Mouse (Mus musculus) liver, embryonic 15.5 days (tissue): ENCODE measurements around the gene Nebl. TPM values are rescaled to one million over a fixed set of nuclear protein-coding genes. Genes with fewer than 3 reads are reported as not detected.

Experiments used
- ATAC-seq: fragments of 200-750 bp; cut with Nextera tagmentation; 2 replicates; pipeline ENCODE4 v1.8.0; 2017; ENCODE audit warnings: moderate number of reproducible peaks, mild to moderate bottlenecking, moderate library complexity; ENCODE audit not compliant: insufficient read depth
- H3K27ac ChIP-seq: fragments of 300-500 bp; sonication (generic); replicated peaks from 2 replicates; pipeline ENCODE4 v1.5.1; 2015; ENCODE audit warnings: mild to moderate bottlenecking, inconsistent platforms
- H3K27me3 ChIP-seq: fragments of 300-500 bp; sonication (generic); 2 replicates; pipeline ENCODE4 v1.6.1; 2015; ENCODE audit warnings: mild to moderate bottlenecking, inconsistent platforms
- H3K36me3 ChIP-seq: fragments of 300-500 bp; sonication (generic); replicated peaks from 2 replicates; pipeline ENCODE4 v1.6.1; 2015; ENCODE audit warnings: moderate library complexity, mild to moderate bottlenecking, inconsistent platforms
- H3K4me1 ChIP-seq: fragments of 300-500 bp; sonication (generic); replicated peaks from 2 replicates; pipeline ENCODE4 v1.6.1; 2015; ENCODE audit warnings: inconsistent platforms
- H3K4me2 ChIP-seq: fragments of 300-500 bp; sonication (generic); 2 replicates; pipeline ENCODE4 v1.6.1; 2015; ENCODE audit warnings: moderate library complexity, mild to moderate bottlenecking, inconsistent platforms
- H3K4me3 ChIP-seq: fragments of 300-500 bp; sonication (generic); replicated peaks from 2 replicates; pipeline ENCODE4 v1.5.1; 2015; ENCODE audit warnings: mild to moderate bottlenecking, inconsistent platforms
- H3K9ac ChIP-seq: fragments of 300-500 bp; sonication (generic); 2 replicates; pipeline ENCODE4 v1.6.1; 2015; ENCODE audit warnings: moderate library complexity, mild to moderate bottlenecking, inconsistent platforms
- H3K9me3 ChIP-seq: fragments of 300-500 bp; sonication (generic); replicated peaks from 2 replicates; pipeline ENCODE4 v1.6.1; 2016; ENCODE audit warnings: inconsistent platforms
- WGBS: fragments of 180-500 bp; shearing (Covaris S2); methylation state at CpG from one replicate; pipeline ENCODE4 v1.1.7; 2015; ENCODE audit warnings: mixed read lengths; ENCODE audit not compliant: insufficient replicate concordance; 5-methylcytosine and 5-hydroxymethylcytosine counted together
- polyA plus RNA-seq: library from polyadenylated mRNA; unstranded; fragments of >200 nt; fragmentation: Nextera tagmentation; extraction: Ambion mirVana; gene quantifications from 2 replicates; pipeline ENCODE4 v1.2.1, GENCODE M21; 2015

The Nebl gene
- polyA plus RNA-seq, 1 experiment from 2014 or later = 0.30 TPM

GRCm38 (mm10) chr2:17669953-17670352 lies 61.3 kb downstream of the Nebl start:
- H3K4me2 ChIP-seq = no peak overlapping the region
- H3K27ac ChIP-seq = no peak overlapping the region
- WGBS = 49% methylated on average over 10 of the region's 10 CpGs
- H3K4me1 ChIP-seq = no peaks in the 10 kb centered on the region
- no peaks in the 10 kb centered on the region for H3K9me3 ChIP-seq
- H3K36me3 ChIP-seq = no peaks in the 10 kb centered on the region
- no peak for ATAC-seq
- H3K9ac ChIP-seq = no peak overlapping the region
- no peaks in the 10 kb centered on the region for H3K27me3 ChIP-seq
- no peak overlapping the region for H3K4me3 ChIP-seq

- no peak overlapping the region for H3K4me3 ChIP-seq
- no peaks in the 10 kb centered on the region for H3K4me1 ChIP-seq
- no peak overlapping the region for H3K4me2 ChIP-seq
- H3K9ac ChIP-seq = no peak overlapping the region
- no peaks in the 10 kb centered on the region for H3K9me3 ChIP-seq
- no peaks in the 10 kb centered on the region for H3K36me3 ChIP-seq
- no peak overlapping the region for H3K27ac ChIP-seq
- 55% methylated on average over 2 of the region's 2 CpGs for WGBS
- no peaks in the 10 kb centered on the region for H3K27me3 ChIP-seq
- no peak for ATAC-seq
These were observed 62.3 kb downstream of the Nebl start for GRCm38 (mm10) chr2:17669000-17669399.

DNA sequence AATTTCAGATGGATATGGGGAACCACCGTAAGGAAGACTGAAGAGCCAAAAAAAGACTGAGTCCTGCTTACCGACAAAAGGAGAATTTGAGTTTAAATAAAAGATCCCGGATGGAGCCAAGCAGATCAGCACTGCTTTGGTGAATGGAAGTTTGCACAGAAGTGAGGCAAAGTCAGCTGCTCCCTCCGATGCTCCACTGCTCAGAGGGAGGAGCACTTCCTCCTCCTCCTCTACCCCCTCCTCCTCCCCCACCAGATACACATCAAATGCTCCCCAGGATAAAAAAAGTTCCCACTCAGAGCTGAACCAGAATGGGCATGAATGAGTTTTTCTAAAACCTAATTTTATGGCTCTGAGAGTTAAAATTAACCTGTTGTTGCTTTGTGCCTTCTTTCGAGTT lies 73.1 kb downstream of the Nebl start:
- no peaks in the 10 kb centered on the region for H3K4me1 ChIP-seq
- H3K4me3 ChIP-seq = no peak overlapping the region
- no peak overlapping the region for H3K27ac ChIP-seq
- ATAC-seq = no peak
- H3K4me2 ChIP-seq = no peak overlapping the region
- WGBS = 61% methylated on average over 5 of the region's 5 CpGs
- no peaks in the 10 kb centered on the region for H3K9me3 ChIP-seq
- H3K36me3 ChIP-seq = no peaks in the 10 kb centered on the region
- no peaks in the 10 kb centered on the region for H3K27me3 ChIP-seq
- H3K9ac ChIP-seq = no peak overlapping the region

- WGBS = 62% methylated on average over 10 of the region's 10 CpGs
- H3K27me3 ChIP-seq = no peaks in the 10 kb centered on the region
- no peak for ATAC-seq
These were observed 81.0 kb downstream of the Nebl start for GRCm38 (mm10) chr2:17650147-17650834.

DNA sequence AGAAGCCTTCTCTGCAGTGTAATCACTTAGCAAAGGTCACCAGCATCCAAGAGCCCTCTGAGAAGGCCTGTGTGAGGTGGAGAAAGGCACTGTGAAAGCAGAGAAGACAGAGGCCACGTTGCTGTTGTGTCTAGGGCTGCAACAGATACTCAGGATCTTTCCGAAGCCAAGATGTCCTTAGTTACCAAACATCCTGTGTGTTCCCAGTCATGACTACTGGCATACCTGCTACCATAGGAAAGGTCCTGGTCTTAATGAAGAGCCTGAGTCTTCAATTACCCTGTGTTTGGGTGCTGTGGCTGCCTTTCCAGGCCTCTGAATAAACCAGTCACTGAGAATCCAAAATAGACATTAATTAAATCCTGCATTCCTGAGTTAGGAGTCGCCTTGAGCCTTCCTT lies 81.5 kb downstream of the Nebl start:
- WGBS = 52% methylated on average over 3 of the region's 3 CpGs
- H3K36me3 ChIP-seq = no peaks in the 10 kb centered on the region
- no peaks in the 10 kb centered on the region for H3K27me3 ChIP-seq
- H3K4me2 ChIP-seq = no peak overlapping the region
- no peak overlapping the region for H3K4me3 ChIP-seq
- no peak overlapping the region for H3K9ac ChIP-seq
- H3K9me3 ChIP-seq = no peaks in the 10 kb centered on the region
- no peak for ATAC-seq
- H3K27ac ChIP-seq = no peak overlapping the region
- no peaks in the 10 kb centered on the region for H3K4me1 ChIP-seq

More at GRCm38 (mm10) chr2:17650147-17650834, 81.0 kb downstream of the Nebl start:
- Histone ChIP-seq H3K4me2 (no peak overlapping the region), H3K9me3 (no peaks in the 10 kb centered on the region), H3K27ac (no peak overlapping the region), H3K9ac (no peak overlapping the region), H3K36me3 (no peaks in the 10 kb centered on the region), H3K4me1 (no peaks in the 10 kb centered on the region), H3K4me3 (no peak overlapping the region)

- H3K4me2 ChIP-seq = no peak overlapping the region
- H3K9ac ChIP-seq = no peak overlapping the region
- no peaks in the 10 kb centered on the region for H3K4me1 ChIP-seq
- no peaks in the 10 kb centered on the region for H3K36me3 ChIP-seq
- no peaks in the 10 kb centered on the region for H3K27me3 ChIP-seq
- H3K9me3 ChIP-seq = no peaks in the 10 kb centered on the region
- H3K27ac ChIP-seq = no peak overlapping the region
- WGBS = 16% methylated on average over 3 of the region's 3 CpGs
- no peak overlapping the region for H3K4me3 ChIP-seq
- no peak for ATAC-seq
These were observed 86.7 kb downstream of the Nebl start for GRCm38 (mm10) chr2:17644282-17645262.

DNA sequence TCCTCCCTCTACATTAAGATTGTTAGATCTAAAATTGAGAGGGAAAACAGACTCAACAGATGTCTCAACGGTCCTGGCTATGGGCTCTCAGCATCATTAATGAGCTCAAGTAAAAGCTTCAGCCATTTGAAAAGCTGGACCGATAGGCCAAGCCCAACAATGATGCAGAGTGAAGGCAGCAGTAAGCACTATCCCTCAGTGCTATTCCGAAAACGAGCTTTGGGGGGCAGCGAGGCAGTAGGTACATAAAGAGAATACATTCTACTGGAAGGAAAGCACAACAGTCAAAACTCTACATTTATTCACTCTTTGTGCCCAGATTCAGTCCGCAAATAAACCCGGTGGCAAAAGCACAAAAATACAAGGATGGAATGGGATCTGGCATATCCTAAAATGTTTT lies 87.4 kb downstream of the Nebl start:
- no peaks in the 10 kb centered on the region for H3K27me3 ChIP-seq
- no peak overlapping the region for H3K9ac ChIP-seq
- no peak overlapping the region for H3K4me3 ChIP-seq
- H3K36me3 ChIP-seq = no peaks in the 10 kb centered on the region
- no peak for ATAC-seq
- H3K9me3 ChIP-seq = no peaks in the 10 kb centered on the region
- no peaks in the 10 kb centered on the region for H3K4me1 ChIP-seq
- no peak overlapping the region for H3K27ac ChIP-seq
- H3K4me2 ChIP-seq = no peak overlapping the region
- whole genome bisulfite sequencing = 43% methylated on average over 7 of the region's 7 CpGs

- H3K4me2 ChIP-seq = no peak overlapping the region
- H3K27me3 ChIP-seq = no peaks in the 10 kb centered on the region
- H3K4me1 ChIP-seq = no peaks in the 10 kb centered on the region
- no peak for ATAC-seq
- H3K4me3 ChIP-seq = no peak overlapping the region
- H3K27ac ChIP-seq = no peak overlapping the region
- 41% methylated on average over 7 of the region's 7 CpGs for WGBS
- no peaks in the 10 kb centered on the region for H3K36me3 ChIP-seq
- no peaks in the 10 kb centered on the region for H3K9me3 ChIP-seq
- H3K9ac ChIP-seq = no peak overlapping the region
These were observed 88.5 kb downstream of the Nebl start for GRCm38 (mm10) chr2:17642770-17643169.

DNA sequence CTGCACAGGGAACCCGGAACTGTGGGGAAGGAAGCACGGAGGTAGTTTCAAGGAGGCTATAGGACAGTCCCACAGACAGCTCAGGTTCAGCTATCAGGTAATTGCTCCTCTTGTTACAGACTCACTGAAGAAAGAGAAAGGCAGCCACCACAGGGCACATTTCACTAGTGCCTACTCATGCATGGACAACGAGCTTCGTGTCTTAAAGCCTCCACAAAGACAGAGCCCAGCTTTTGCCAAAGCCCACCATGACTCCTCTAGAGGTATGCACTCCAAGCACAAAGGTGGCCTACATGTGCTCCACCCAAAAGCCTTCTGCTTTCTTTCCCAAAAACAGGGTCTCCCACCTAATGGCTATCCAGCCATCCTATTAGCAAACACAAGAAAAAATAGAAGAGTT lies 90.4 kb downstream of the Nebl start:
- H3K27ac ChIP-seq = no peak overlapping the region
- H3K36me3 ChIP-seq = no peaks in the 10 kb centered on the region
- no peak overlapping the region for H3K4me3 ChIP-seq
- H3K9me3 ChIP-seq = no peaks in the 10 kb centered on the region
- no peak overlapping the region for H3K9ac ChIP-seq
- H3K4me1 ChIP-seq = no peaks in the 10 kb centered on the region
- no peak for ATAC-seq
- no peak overlapping the region for H3K4me2 ChIP-seq
- no peaks in the 10 kb centered on the region for H3K27me3 ChIP-seq
- WGBS = 68% methylated on average over 4 of the region's 4 CpGs

DNA sequence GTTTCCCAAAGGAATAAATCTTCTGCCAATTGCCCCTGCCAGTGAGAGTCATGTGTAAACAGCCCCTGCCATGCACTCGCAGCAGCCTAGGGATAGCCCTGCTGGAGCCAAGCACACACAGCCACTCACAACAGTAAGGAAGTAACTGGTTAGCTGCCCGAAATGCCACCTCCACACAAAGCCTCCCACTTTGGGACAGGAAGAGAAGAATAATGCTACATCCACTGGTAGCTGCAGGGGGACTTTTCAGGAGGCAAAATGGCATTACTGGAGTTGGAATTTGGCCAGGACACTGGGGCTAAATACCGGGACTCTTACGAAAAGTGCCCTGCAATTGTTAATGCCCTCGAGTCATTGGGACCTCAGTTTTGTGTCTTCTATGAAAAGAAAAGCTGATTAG lies 92.6 kb downstream of the Nebl start:
- H3K4me2 ChIP-seq = no peak overlapping the region
- H3K27ac ChIP-seq = no peak overlapping the region
- H3K4me1 ChIP-seq = no peaks in the 10 kb centered on the region
- no peaks in the 10 kb centered on the region for H3K9me3 ChIP-seq
- H3K36me3 ChIP-seq = no peaks in the 10 kb centered on the region
- ATAC-seq = no peak
- WGBS = 47% methylated on average over 5 of the region's 5 CpGs
- H3K4me3 ChIP-seq = no peak overlapping the region
- H3K27me3 ChIP-seq = no peaks in the 10 kb centered on the region
- H3K9ac ChIP-seq = no peak overlapping the region

DNA sequence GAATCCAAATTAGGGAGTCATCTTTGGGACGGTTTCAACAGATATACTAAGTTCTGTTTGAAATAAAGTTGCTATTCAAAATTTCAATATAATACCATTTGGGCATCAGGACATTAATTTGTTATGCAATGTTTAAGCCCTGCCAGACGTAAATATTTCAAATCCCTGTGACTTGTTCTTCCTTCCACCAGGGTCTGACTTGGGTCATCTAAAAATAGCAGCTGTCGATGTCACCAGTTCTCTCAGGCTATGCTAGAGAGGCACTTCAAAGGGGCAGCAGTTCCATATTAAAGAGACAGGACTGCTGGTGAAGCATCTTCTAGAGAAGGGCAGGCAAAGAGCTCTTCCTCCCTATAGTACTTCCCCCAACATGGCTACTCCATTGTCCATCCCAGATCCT lies 107.3 kb downstream of the Nebl start:
- Histone ChIP-seq H3K27ac (no peak overlapping the region), H3K9ac (no peak overlapping the region), H3K27me3 (no peaks in the 10 kb centered on the region), H3K4me2 (no peak overlapping the region), H3K4me3 (no peak overlapping the region), H3K9me3 (no peaks in the 10 kb centered on the region), H3K36me3 (no peaks in the 10 kb centered on the region), H3K4me1 (no peaks in the 10 kb centered on the region)
- ATAC-seq = no peak
- WGBS = 30% methylated on average over 3 of the region's 3 CpGs
